Mouse (Mus musculus) gastrocnemius, postnatal 10 days (tissue): ENCODE results near the gene Txnrd2. TPM values are rescaled to one million over a fixed set of nuclear protein-coding genes. Genes with fewer than 3 reads are reported as not detected.

ENCODE experiments used
- DNase-seq: peaks from one replicate; pipeline ENCODE4 v3.0.0; 2021; ENCODE audit warnings: mixed read lengths
- total RNA-seq, 2 experiments: library from RNA; stranded (reverse); gene quantifications; 2 replicates each; pipeline ENCODE4 v1.2.3; 2021

The Txnrd2 gene
- total RNA-seq, 2 experiments from 2014 or later = 12.9 to 13.6 TPM

GRCm38 (mm10) chr16:18451486-18452181 is 25.4 kb downstream of the Txnrd2 start:
- DNase-seq = no peak

DNA sequence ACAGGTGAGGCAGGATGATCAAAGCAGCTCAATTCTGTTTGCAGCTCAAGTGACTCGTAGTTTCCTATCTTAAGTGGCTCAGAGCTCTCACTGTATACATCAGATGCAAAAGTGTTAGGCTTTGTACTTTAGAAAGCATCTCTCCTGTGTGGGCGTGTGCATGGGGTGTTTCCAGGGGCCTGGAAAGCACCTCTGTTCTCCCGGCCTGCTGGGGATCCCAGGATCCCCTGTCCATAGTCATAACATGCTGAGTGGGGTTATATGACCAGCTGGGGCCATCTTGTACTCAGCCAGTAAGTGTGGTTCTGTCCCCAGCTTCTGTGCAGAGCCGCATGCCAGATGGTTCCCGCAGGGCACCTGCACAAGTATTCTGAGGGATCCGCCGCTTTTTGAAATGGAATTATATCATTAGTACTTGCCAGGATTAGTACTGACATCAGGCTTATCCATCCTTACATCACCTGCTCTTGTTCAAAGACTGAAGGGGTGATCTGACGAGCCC is 26.2 kb downstream of the Txnrd2 start:
- DNase-seq = no peak

DNA sequence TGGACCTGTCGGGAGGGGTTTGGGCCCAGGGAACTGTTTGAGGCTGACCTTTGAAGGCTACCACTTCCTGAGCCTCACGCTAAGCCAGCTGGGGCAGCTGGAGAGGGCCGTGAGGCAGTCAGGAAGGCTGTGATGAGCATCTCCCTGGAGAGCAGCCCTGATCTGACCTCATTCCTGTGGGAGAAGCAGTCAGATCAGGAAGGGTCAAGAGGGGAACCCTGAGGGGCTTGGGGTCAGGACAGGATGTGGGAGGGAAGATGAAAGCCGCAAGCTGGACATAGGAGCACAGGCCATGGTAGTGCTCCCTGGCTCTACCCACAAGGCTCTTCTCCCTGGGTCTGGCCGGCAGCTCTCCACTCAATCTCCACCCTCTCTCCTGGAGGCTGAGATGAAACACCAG is 27.7 kb downstream of the Txnrd2 start:
- DNase-seq = no peak

DNA sequence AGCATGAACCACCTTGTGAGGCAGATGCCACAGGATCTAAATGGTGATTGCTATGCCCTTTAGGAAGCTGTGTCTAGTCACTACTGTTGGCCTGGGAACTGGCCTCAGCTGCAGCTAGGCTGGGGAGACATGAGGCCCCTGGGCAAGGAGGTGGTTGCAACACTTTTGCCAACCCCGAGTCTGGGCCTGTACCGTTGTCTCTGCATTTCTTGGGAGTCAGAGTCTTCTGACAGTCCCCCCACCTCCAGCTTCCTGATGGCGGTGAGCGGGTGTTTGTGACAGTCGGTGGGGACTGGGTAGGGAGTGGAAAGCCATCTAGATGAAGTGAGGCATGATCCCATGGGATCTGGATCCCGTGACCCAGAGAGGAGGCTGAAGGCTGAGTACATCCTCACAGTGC is 29.2 kb downstream of the Txnrd2 start:
- DNase-seq = no peak

DNA sequence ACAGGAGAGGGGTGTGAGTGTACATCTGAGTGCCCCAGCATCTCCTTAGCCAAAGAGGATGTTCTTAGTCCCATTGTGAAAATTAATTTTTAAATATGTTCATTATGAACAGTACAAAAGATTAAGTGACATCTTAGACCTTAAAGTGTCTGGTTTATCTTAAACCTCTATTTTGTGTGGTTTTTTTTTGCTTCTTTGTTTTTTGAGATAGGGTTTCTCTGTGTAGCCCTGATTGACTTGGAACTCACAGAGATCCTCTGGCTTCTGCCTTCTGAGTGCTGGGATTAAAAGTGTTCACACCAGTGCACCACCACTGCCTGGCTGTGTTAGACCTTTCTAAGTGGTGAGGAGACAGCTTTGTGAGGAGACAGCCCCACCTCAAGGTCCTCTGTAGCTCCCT is 32.5 kb downstream of the Txnrd2 start:
- no peak for DNase-seq

DNA sequence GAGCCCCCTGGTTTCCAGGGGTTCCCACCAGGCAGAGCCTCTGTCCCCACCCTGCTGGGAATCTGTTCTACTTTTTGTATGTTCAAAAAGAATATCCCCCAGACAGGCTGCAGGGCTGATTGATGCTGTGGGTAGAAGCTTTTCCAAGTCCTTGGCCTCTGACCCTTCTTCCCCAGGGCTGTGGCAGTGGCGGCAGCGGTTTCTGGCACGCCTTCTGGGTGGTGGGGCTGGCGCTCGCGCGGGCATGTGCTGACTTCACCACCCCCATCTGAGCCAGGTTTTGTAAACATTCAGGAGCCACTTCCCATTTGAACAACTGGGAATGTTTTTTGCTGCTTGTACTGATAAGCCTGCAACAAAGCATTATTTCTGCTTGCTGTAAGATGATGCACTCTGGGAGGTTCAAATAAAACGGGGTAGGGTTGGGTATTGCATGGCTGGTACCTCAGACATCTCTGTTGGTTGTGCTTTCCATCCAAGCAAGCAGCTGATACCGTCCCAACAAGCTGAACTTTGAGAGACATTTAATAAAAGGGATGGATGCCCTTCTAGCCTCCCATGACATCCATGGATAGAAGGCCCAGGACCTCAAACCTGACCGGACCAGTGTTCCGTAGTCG is 33.3 kb downstream of the Txnrd2 start:
- no peak for DNase-seq

- DNase-seq = peak; percentile 20
These were observed 33.8 kb downstream of the Txnrd2 start for GRCm38 (mm10) chr16:18459955-18460370.

DNA sequence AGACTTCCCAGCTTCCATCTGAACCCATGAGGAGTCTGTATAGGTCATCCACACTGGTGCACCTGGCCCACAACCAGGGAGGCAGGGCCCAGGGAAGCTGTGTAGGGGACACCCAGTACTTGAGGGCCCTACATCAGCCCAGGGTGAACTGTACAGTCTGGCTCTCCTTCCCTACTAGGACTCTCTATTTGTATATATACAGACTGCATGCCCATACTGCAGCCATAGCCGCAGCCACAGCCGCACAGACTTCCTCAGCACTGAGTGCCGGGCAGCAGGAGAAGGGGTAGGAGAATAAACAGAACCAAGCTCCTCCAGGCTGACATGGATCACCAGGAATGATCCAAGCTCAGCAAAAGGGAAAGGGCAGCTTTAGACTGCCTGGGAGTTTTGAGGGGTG is 34.6 kb downstream of the Txnrd2 start:
- no peak for DNase-seq

DNA sequence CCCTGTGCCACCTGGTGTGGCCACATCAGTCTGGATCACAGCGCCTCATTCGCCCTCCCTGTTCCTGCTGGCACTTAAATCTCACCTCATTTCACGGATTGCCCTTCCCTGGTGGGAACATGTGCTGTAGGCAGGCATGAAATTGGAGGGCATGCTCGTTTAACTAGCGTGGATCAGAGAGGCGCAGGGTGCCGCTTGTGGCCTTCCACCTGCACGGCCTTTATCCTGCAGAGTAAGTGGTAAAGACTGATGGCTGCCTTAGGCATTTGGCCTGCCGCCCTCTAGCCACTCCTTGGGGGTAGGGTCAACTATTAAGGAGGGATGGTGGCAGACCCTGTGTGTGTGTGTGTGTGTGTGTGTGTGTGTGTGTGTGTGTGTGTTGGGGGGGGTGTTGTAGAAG is 35.8 kb downstream of the Txnrd2 start:
- no peak for DNase-seq

GRCm38 (mm10) chr16:18462598-18462997 is 36.4 kb downstream of the Txnrd2 start:
- no peak for DNase-seq

DNA sequence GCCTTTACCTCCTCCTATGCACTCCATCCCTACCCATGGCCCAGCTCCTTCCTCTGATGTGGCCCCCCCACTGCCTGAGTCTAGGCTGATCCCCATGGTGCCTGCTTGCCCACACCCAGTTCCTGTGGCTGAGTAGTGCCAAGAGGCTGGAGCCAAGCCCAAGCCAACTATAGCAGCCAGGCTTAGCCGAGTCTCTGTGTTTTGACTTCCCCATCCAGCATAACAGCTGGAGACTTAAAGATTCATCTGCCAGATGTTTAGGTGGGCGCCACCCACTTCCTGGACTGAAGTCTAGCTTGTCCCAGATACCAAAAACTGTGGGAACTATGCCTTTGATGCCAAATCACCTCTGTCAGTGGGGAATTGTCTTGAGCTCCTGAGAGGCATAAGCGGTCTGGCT is 38.1 kb downstream of the Txnrd2 start:
- peak; percentile 40 for DNase-seq

DNA sequence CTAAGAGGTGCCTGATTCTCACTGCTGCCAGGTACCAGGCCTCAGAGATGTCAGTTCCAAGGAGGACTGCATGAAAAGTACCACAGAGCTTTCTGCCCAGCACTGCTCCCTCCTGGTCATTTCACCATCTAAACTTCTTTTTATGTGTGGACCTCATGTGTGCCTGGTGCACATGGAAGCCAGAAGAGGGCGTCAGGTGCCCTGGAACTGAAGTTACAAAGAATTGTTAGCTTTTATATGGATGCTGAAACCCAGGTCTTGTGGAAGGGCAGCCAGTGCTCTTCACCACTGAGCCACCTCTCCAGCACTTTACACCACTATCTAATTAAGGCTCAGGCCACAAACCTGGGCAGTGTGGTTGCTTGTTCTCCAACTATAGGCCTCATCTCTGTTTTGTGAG is 44.6 kb downstream of the Txnrd2 start:
- DNase-seq = no peak

DNA sequence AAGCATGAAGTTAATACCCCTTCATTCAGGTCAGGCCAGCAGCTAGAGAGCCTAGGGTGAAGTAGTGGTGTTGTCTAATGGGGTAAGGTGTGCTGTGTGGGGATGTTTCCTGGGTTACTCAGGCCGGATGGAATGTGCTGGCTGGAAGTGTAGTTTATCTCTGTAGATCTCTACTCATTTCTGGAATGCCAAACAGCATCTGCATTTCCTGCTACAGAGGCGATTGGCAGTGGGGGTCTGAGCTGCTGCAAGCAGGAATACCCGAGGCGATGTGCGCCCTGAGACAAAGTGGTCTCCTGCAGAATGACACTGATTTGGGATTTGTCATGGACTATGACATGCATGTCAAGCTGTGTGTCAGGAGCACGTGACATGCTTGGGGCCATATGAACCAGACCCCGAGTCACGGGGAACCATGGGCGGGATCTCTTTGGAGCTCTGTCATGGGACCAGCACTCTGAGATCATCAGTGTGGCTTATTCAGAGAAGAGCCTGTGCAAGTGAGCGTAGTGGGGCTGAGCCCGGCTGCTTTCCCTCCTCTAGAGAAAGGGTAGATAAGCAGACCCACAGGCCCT is 45.3 kb downstream of the Txnrd2 start:
- DNase-seq = no peak

DNA sequence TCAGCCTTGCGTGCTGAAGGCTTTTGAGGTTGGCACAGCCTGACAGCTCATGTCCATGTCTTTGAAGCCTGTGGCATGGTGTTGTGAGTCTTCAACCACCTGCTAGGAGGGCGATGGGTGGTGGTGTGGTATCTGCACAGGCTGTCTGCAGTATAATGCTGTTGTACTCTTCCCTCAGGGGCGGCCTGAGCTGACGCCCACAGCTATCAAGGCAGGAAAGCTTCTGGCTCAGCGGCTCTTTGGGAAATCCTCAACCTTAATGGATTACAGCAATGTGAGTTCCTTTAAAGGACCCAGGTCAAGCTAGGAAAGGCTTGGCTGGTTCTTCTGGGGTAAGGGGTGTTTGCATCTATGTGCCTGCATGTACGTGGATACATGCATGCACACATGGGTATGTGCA is 45.8 kb downstream of the Txnrd2 start:
- no peak for DNase-seq

DNA sequence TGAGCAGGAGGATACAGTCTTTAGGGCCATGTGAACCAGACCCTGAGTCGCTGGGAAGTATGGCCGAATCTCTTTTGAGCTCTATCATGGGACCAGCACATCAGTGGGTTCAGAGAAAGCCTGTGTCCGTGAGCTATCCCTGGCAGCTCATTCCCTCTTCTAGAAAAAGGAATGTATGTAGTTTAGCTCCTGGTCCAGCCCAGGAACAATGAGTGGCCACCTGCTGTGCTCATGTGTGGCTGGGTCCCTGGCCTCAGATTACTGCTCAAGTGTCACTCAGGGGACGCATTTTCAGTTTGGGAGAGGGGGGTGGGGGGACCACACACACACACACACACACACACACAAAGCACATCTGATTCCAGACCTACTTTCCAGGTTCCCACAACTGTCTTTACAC is 46.2 kb downstream of the Txnrd2 start:
- DNase-seq = no peak

GRCm38 (mm10) chr16:18472976-18473375 is 46.8 kb downstream of the Txnrd2 start:
- DNase-seq = no peak

GRCm38 (mm10) chr16:18474021-18474420 is 47.8 kb downstream of the Txnrd2 start:
- no peak for DNase-seq

DNA sequence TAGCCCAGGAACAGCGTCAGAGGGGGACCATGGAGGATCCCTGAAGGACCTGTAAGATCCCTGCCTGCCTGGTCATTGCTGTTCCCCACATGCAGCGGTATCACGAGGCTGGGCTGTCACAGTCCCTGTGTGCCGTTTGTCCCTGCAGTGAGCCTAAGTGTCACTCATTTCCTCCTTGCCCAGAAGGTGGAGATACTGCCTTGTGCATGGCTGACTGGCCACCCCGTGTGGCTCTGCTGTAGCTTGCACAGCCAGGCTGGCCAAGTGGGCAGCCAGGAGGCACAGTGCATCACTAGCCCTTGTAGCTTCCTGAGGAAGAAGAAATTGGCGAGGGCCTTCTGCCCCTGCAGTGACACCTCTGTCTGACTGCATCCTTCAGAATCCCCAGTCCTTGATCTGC is 51.8 kb downstream of the Txnrd2 start:
- DNase-seq = no peak

GRCm38 (mm10) chr16:18479667-18480066 is 53.5 kb downstream of the Txnrd2 start:
- no peak for DNase-seq

- no peak for DNase-seq
These were observed 54.8 kb downstream of the Txnrd2 start for GRCm38 (mm10) chr16:18480933-18481485.

DNA sequence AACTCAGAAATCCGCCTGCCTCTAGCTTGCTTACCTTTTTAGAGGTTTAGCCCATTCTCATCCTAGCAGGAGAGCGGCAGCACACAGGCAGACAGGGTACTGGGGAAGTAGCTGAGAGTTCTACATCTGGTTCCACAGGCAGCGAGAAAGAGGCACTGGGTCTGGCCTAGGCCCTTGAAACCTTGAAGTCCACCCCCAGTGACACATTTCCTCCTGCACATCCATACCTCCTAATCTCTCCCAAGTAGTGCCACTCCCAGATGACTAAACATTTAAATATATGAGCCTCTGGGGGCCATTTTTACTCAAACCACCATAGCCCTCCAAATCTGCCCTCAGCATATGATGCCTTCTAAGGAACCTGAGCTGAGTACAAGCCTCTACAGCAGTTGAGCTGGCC is 56.2 kb downstream of the Txnrd2 start:
- no peak for DNase-seq

- DNase-seq = no peak
These were observed 57.7 kb downstream of the Txnrd2 start for GRCm38 (mm10) chr16:18483839-18484238.

DNA sequence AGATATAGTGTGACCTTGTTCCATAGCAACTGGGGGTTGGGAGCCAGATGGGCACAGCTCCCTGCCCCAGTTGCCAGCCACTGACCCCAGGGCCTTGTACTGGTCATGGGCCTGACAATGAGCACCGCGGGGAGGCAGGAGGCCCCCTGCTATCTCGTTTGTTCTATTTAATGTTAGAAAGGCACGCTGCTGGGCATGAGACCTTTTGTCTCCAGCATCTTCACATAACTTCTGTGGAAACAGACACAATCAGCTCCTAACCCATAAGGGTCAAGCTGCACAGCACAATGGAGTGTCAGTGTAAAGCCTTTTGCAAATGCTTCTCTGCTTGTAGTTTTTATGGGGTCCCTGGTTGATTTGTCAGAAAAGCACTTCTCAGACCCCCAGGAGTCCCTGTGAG is 58.2 kb downstream of the Txnrd2 start:
- no peak for DNase-seq
